Mouse (Mus musculus) E14TG2a.4 (cell line): Measurements from ENCODE around the gene Sar1a.

Experiments
- CTCF ChIP-seq: conservative IDR thresholded peaks from 2 replicates; pipeline ENCODE4 v1.5.1; 2014; ENCODE audit warnings: low read length
- NANOG ChIP-seq: IDR thresholded peaks from 2 replicates; pipeline ENCODE4 v1.6.1; 2014; ENCODE audit warnings: borderline replicate concordance, low read length, mixed read lengths
- POU5F1 ChIP-seq: IDR thresholded peaks from 2 replicates; pipeline ENCODE4 v1.6.1; 2014; ENCODE audit warnings: low read length, borderline replicate concordance

GRCm38 (mm10) chr10:61704663-61705062 is 24.6 kb downstream of the Sar1a start:
- TF ChIP-seq CTCF (no peak), POU5F1 (no peak), NANOG (no peak)
